Mouse (Mus musculus): ENCODE data around the gene Fam178b. TPM values are rescaled to one million over a fixed set of nuclear protein-coding genes. Genes with fewer than 3 reads are reported as not detected.
A peak's percentile ranks its signal among the peaks of the same experiment; 100 is the strongest.

Fam178b gene
- polyA plus RNA-seq, 1 experiment from 2014 or later = 3.4 TPM

DNA sequence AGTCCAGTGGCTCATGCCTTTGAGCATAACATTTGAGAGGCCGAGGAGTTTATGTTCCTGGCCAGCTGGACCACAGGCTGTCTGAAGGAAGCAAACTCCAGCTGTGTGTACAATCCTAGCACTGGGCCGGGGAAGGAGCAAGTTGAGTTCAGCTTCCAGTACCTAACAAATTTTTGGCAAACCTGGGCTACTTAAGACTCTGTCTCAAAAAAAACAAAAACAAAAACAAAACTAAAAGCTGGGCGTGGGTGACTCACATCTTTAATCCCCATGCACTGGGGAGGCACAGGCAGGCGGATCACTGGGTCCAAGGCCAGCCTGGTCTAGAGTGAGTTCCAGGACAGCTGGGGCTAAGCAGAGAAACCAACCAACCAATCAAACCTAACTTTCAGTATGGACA lies 114.2 kb downstream of the Fam178b start:
- WGBS = 47% methylated on average over 4 of the region's 4 CpGs
- H3K4me3 ChIP-seq = no peak overlapping the region
- H3K27me3 ChIP-seq = no peaks in the 10 kb centered on the region
- peaks cover 57% of the 10 kb centered on the region for H3K4me1 ChIP-seq
- H3K9me3 ChIP-seq = no peaks in the 10 kb centered on the region
- no peak for ATAC-seq (ENCODE audit: borderline replicate concordance, extremely low read depth, low FRiP score, low TSS enrichment)
- H3K36me3 ChIP-seq = no peaks in the 10 kb centered on the region
- peak overlapping the region; percentile 59 for H3K27ac ChIP-seq
- no peak overlapping the region for H3K9ac ChIP-seq
- H3K4me2 ChIP-seq = no peak overlapping the region

- no peaks in the 10 kb centered on the region for H3K9me3 ChIP-seq
- H3K27me3 ChIP-seq = no peaks in the 10 kb centered on the region
- H3K9ac ChIP-seq = no peak overlapping the region
- H3K27ac ChIP-seq = peak overlapping the region; percentile 59
- H3K4me3 ChIP-seq = no peak overlapping the region
- ATAC-seq (ENCODE audit: borderline replicate concordance, extremely low read depth, low FRiP score, low TSS enrichment) = peak; percentile 44; the same call in 1 of the 2 replicates
- 35% methylated on average over 21 of the region's 21 CpGs for WGBS
- H3K4me1 ChIP-seq = peaks cover 49% of the 10 kb centered on the region
- no peak overlapping the region for H3K4me2 ChIP-seq
- no peaks in the 10 kb centered on the region for H3K36me3 ChIP-seq
Measured at GRCm38 (mm10) chr1:36567818-36568603, 115.0 kb downstream of the Fam178b start.

- Histone ChIP-seq H3K9me3 (no peaks in the 10 kb centered on the region), H3K27ac (no peak overlapping the region), H3K4me1 (peaks cover 43% of the 10 kb centered on the region), H3K4me3 (no peak overlapping the region), H3K27me3 (no peaks in the 10 kb centered on the region), H3K9ac (no peak overlapping the region), H3K4me2 (no peak overlapping the region), H3K36me3 (no peaks in the 10 kb centered on the region)
- no peak for ATAC-seq (ENCODE audit: borderline replicate concordance, extremely low read depth, low FRiP score, low TSS enrichment)
- WGBS = 15% methylated on average over 2 of the region's 2 CpGs
Measured at GRCm38 (mm10) chr1:36566425-36566824, 116.6 kb downstream of the Fam178b start.

- Histone ChIP-seq H3K27ac (no peak overlapping the region), H3K27me3 (no peaks in the 10 kb centered on the region), H3K4me3 (no peak overlapping the region), H3K36me3 (no peaks in the 10 kb centered on the region), H3K4me1 (peaks cover 38% of the 10 kb centered on the region), H3K9me3 (no peaks in the 10 kb centered on the region), H3K9ac (no peak overlapping the region), H3K4me2 (no peak overlapping the region)
- WGBS = 74% methylated on average over 6 of the region's 6 CpGs
- ATAC-seq (ENCODE audit: borderline replicate concordance, extremely low read depth, low FRiP score, low TSS enrichment) = no peak
Measured at GRCm38 (mm10) chr1:36564101-36564500, 118.9 kb downstream of the Fam178b start.

GRCm38 (mm10) chr1:36563632-36564031 lies 119.4 kb downstream of the Fam178b start:
- H3K9me3 ChIP-seq = no peaks in the 10 kb centered on the region
- no peaks in the 10 kb centered on the region for H3K27me3 ChIP-seq
- no peaks in the 10 kb centered on the region for H3K36me3 ChIP-seq
- no peak for ATAC-seq (ENCODE audit: borderline replicate concordance, extremely low read depth, low FRiP score, low TSS enrichment)
- no peak overlapping the region for H3K27ac ChIP-seq
- H3K4me1 ChIP-seq = peaks cover 38% of the 10 kb centered on the region
- H3K9ac ChIP-seq = no peak overlapping the region
- no peak overlapping the region for H3K4me3 ChIP-seq
- 68% methylated on average over 4 of the region's 4 CpGs for WGBS
- H3K4me2 ChIP-seq = no peak overlapping the region

- H3K4me2 ChIP-seq = no peak overlapping the region
- H3K4me3 ChIP-seq = no peak overlapping the region
- H3K27ac ChIP-seq = no peak overlapping the region
- H3K27me3 ChIP-seq = no peaks in the 10 kb centered on the region
- H3K9ac ChIP-seq = no peak overlapping the region
- ATAC-seq (ENCODE audit: borderline replicate concordance, extremely low read depth, low FRiP score, low TSS enrichment) = no peak
- WGBS = 74% methylated on average over 2 of the region's 2 CpGs
- no peaks in the 10 kb centered on the region for H3K9me3 ChIP-seq
- peaks cover 35% of the 10 kb centered on the region for H3K4me1 ChIP-seq
- H3K36me3 ChIP-seq = no peaks in the 10 kb centered on the region
Measured at GRCm38 (mm10) chr1:36563197-36563596, 119.8 kb downstream of the Fam178b start.

DNA sequence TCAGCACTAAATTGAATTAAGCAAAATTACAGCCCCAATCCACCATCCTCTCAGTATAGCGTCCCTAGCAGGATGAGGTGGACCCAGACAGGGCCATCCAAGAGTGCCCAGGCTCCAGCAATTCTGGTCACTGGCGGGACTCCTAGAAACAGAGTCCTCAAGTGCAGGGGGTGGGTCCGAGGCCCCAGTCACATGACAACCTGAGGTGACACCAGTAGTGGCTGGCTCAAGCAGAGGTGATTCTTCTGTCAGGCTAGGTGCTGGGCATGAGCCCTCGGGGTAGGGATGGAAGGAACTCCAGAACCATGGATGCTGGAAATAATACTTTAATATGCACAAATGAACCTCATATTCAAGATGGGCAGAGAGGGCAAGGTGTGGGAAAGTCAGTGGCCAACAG lies 120.6 kb downstream of the Fam178b start:
- no peaks in the 10 kb centered on the region for H3K27me3 ChIP-seq
- H3K4me3 ChIP-seq = no peak overlapping the region
- no peak overlapping the region for H3K4me2 ChIP-seq
- 51% methylated on average over 4 of the region's 4 CpGs for WGBS
- no peak overlapping the region for H3K9ac ChIP-seq
- ATAC-seq (ENCODE audit: borderline replicate concordance, extremely low read depth, low FRiP score, low TSS enrichment) = no peak
- peaks cover 29% of the 10 kb centered on the region for H3K4me1 ChIP-seq
- no peaks in the 10 kb centered on the region for H3K36me3 ChIP-seq
- H3K9me3 ChIP-seq = no peaks in the 10 kb centered on the region
- H3K27ac ChIP-seq = no peak overlapping the region

- Histone ChIP-seq H3K4me2 (no peak overlapping the region), H3K27ac (peak overlapping the region; percentile 21), H3K4me3 (no peak overlapping the region), H3K27me3 (no peaks in the 10 kb centered on the region), H3K9me3 (no peaks in the 10 kb centered on the region), H3K9ac (no peak overlapping the region), H3K4me1 (peaks cover 23% of the 10 kb centered on the region), H3K36me3 (no peaks in the 10 kb centered on the region)
- no peak for ATAC-seq (ENCODE audit: borderline replicate concordance, extremely low read depth, low FRiP score, low TSS enrichment)
- WGBS = 43% methylated on average over 6 of the region's 6 CpGs
Measured at GRCm38 (mm10) chr1:36560903-36561302, 122.1 kb downstream of the Fam178b start.

DNA sequence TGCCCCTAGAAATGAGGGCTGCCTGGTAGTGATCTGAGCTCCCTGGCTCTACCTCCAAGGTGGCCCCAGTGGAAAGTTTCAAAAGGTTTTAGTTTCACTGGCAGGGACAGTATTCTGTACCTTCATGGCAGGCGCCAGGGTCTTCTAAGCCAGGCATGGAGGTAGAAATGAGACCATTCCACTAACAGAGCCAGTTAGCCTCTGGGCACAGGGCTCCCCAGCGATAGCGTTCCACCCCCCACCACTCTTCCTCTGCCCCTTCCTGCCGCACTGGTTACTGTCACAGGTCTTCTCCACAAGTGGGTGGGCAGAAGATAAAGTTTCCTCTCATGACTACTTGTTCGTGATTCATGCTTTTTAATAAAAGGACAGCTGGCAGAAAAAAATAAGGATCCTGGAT lies 123.1 kb downstream of the Fam178b start:
- WGBS = 63% methylated on average over 5 of the region's 5 CpGs
- no peak overlapping the region for H3K4me3 ChIP-seq
- H3K9ac ChIP-seq = no peak overlapping the region
- no peaks in the 10 kb centered on the region for H3K36me3 ChIP-seq
- no peaks in the 10 kb centered on the region for H3K27me3 ChIP-seq
- peaks cover 33% of the 10 kb centered on the region for H3K4me1 ChIP-seq
- H3K4me2 ChIP-seq = no peak overlapping the region
- H3K27ac ChIP-seq = no peak overlapping the region; the same call in 1 of the 2 replicates
- ATAC-seq (ENCODE audit: borderline replicate concordance, extremely low read depth, low FRiP score, low TSS enrichment) = no peak
- no peaks in the 10 kb centered on the region for H3K9me3 ChIP-seq

DNA sequence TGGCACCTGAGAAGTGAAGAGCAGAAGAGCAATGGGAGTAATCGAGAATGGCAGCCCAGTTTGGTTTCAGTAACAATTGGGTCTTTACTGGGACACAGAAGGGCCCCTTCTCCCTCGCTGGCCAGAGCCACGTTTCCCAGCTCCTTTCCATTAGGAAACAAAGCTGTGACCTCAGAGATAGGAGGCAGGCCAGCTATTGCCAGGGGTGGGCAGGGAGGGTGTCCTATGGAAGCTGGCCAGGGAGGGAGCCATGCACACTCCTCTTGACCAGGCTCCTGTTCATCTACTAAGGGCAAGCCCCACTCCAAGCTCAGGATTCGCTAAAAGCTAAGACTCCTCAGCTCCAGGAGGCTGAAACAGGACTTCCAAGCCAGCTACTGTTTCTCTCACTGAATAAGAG lies 123.7 kb downstream of the Fam178b start:
- peaks cover 39% of the 10 kb centered on the region for H3K4me1 ChIP-seq
- peak overlapping the region; percentile 97; the same call in 1 of the 2 replicates for H3K9ac ChIP-seq
- peak overlapping the region; percentile 99 for H3K27ac ChIP-seq
- no peaks in the 10 kb centered on the region for H3K27me3 ChIP-seq
- peak overlapping the region; percentile 87 for H3K4me2 ChIP-seq
- 13% methylated on average over 4 of the region's 4 CpGs for WGBS
- H3K36me3 ChIP-seq = peaks cover under 1% of the 10 kb centered on the region; the same call in 1 of the 2 replicates
- no peak for ATAC-seq (ENCODE audit: borderline replicate concordance, extremely low read depth, low FRiP score, low TSS enrichment)
- no peaks in the 10 kb centered on the region for H3K9me3 ChIP-seq
- peak overlapping the region; percentile 93 for H3K4me3 ChIP-seq

DNA sequence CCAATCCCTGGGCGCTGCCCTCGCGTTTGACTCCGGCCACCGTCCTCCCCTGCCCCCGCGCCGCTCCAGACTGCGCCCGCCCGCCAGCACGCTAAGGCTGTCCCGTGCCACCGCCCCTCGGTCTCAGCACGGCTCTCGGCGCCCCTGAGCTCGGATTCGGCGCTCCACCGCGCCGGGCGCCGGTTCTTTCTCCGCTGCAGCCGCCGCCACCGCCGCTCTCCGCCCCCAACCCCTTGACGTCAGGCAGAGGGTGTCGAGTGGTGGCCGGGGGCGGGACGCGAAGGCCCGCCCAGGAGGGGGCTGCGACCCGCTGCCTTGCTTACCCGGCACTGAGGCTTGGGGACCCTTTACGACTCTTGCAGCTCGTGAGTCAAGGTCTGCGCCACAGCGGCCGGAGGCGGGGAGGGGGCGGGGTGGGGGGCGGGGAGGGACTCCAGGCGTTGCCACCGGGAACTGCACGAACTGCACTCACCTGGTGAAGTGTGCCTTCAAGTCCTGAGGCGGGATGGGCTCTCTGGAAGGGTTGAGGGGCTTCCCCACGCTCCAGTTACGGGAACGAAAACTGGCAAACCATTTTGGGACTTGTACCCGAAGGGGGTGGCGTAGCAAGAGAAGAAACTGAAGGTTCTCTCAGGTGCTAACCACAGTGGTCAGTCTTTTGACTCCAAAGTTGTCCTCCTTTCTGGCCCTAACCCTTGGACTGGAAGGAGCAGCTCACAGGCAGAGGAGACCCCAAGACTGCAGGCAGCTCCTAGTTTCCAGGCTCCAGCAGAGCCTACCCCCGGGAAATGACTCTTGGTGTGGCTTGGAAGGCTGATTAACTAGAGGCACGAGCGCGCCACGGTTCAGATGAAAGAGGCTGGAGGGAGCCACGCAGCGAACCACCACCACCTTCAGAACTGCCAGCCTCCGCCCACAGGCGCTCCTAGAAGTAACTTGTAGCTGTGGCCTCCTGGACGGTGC lies 124.7 kb downstream of the Fam178b start, which contains the start of gene Sema4c:
Gene Sema4c, minus strand, starts transcription at position 319 of the 963 bp plus-strand sequence.
- Histone ChIP-seq H3K4me3 (peak within 1 kb of the TSS; percentile 93), H3K36me3 (peaks cover 9% of the 10 kb centered on the region), H3K9me3 (no peaks in the 10 kb centered on the region), H3K4me1 (peaks cover 45% of the 10 kb centered on the region), H3K27ac (peak within 1 kb of the TSS; percentile 99), H3K9ac (peak within 1 kb of the TSS; percentile 97), H3K4me2 (peak within 1 kb of the TSS; percentile 87), H3K27me3 (no peaks in the 10 kb centered on the region)
- ATAC-seq (ENCODE audit: borderline replicate concordance, extremely low read depth, low FRiP score, low TSS enrichment) = peak; percentile 70
- under 1% methylated on average over 68 of the region's 69 CpGs for WGBS

All from lung, embryonic 15.5 days (tissue).